Comparison of ENCODE assay signal across 17 mouse cellular contexts in the genomic region with DNA sequence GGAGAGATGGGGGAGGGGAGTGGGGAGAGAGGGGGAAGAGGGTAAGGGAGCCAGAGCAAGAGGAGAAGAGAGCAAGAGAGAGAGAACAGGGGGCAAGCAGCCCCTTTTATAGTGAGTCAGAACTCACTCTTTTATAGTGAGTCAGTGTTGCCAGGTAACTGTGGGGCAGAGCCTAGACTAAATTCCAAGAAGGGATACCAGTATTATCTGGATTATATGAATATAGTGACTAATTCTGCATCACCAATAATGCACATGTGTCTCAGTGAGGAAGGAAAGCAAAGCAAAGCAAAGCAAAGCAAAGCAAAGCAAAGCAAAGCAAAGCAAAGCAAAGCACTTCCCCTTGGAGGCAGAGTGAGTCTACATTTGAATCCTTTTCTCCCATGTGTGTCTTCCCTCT. TPM values are rescaled to one million over a fixed set of nuclear protein-coding genes. Genes with fewer than 3 reads are reported as not detected.
"Had no signal": no experiment of that assay in that cellular context is flagged by ENCODE, and none has a peak within 500 bp of the region (broad histone marks: within the 10 kb centered on the region; RNA-seq: fewer than 3 reads in every experiment).

No protein-coding gene starts in this region.

- H3K4me1 ChIP-seq: kidney, embryonic 15.5 days; midbrain, embryonic 13.5 days had no signal

- H3K27me3 ChIP-seq: kidney, embryonic 15.5 days; limb, embryonic 13.5 days; midbrain, embryonic 13.5 days had no signal

- H3K27ac ChIP-seq: kidney, embryonic 15.5 days; limb, embryonic 13.5 days; liver, embryonic 14.5 days; midbrain, embryonic 13.5 days had no signal

- H3K4me3 ChIP-seq: kidney, embryonic 15.5 days; limb, embryonic 13.5 days; midbrain, embryonic 13.5 days had no signal

- H3K36me3 ChIP-seq: kidney, embryonic 15.5 days; limb, embryonic 13.5 days; midbrain, embryonic 13.5 days had no signal

- DNase-seq: kidney, adult 2 months; kidney, postnatal 14 days; left cerebral cortex, postnatal 4 days; lung, adult 2 months; lung, postnatal 36 days; right cerebral cortex, postnatal 14 days; thymus, adult 2 months; thymus, postnatal 25 days had no signal

RNA-seq across cellular contexts. Expression of a gene that starts 0.8 kb away (rescaled TPM):
- total RNA-seq: left cerebral cortex, postnatal 4 days; liver, adult 2 months; megakaryocyte progenitor cell, adult 5-6 weeks; midbrain, postnatal 0 days had no signal
- polyA plus RNA-seq: kidney, adult 2 months; liver, adult 2 months; liver, embryonic 14.5 days; midbrain, embryonic 13.5 days; midbrain, postnatal 0 days; neural tube, embryonic 14.5 days; thymus, adult 2 months; urinary bladder, adult 2 months had no signal
